Mouse (Mus musculus): ENCODE results near the gene Tmem51.

GRCm38 (mm10) chr4:142091100-142091499 is 7.0 kb upstream of the Tmem51 start:
- TF ChIP-seq CTCF (conservative IDR thresholded peaks at IDR 0.05; ENCODE audit: low read length) (no peak), POU5F1 (IDR thresholded peaks at IDR 0.05; ENCODE audit: borderline replicate concordance, low read length) (no peak), NANOG (IDR thresholded peaks at IDR 0.05; ENCODE audit: borderline replicate concordance, low read length) (no peak)
